Mouse (Mus musculus): ENCODE data around the gene Minpp1.
"Not testable (repeated sequence)": the region's sequence is repeated elsewhere in the genome, so short reads cannot be mapped to it uniquely, and the experiment has no call there.

Minpp1 gene

DNA sequence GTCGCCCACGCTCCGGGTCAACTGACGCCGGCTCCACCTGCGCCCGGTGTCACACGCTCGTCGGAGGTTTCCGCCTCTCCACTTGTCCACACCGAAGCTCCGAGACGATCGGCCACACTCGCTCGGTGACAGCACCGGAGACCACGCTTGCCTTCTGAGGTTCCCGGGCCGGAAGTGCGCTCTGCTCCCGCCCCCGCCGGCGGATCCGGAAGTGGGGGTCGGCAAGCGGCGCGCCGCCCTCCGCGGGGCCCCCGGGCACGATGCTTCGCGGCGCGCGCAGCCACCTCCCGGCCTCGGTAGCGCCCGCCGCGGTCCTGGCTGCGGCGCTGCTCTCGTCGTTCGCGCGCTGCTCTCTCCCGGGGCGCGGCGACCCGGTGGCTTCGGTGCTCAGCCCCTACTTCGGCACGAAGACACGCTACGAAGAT is at the start of gene Minpp1:
TSS of gene Minpp1 (plus strand) at position 89 of the 425 bp plus-strand sequence.
- in situ Hi-C loops (cut with MseI, MboI), result no loop called here

- in situ Hi-C loops (cut with MseI, MboI), result no loop called here
Observed at GRCm38 (mm10) chr19:32439356-32439755, 46.2 kb upstream of the Minpp1 start.

- in situ Hi-C loops (cut with MseI, MboI), result no loop called here
Observed at GRCm38 (mm10) chr19:32441568-32441967, 44.0 kb upstream of the Minpp1 start.

DNA sequence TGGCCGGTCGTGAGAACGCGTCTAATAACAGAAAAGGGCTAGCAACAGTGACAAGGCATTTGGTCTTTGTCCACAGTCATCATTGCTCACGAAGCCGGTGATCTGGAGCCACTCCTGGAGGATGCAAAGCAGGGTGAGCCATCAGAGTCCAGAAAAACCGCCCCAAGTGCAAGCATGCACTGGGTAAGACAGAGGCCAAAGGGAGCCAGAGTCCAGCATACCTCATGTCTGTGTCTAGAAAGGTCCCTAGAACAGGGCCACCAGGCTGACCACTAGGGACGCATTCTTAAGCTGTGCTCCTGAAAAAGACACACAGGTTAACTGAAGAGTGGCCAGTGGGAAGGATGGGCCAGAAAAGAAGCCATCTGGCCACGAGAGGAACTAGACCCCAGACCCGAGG is 36.6 kb upstream of the Minpp1 start:
- in situ Hi-C loops (cut with MseI, MboI), result no loop called here

GRCm38 (mm10) chr19:32452231-32452630 is 33.3 kb upstream of the Minpp1 start:
- in situ Hi-C loops (cut with MseI, MboI), result no loop called here

DNA sequence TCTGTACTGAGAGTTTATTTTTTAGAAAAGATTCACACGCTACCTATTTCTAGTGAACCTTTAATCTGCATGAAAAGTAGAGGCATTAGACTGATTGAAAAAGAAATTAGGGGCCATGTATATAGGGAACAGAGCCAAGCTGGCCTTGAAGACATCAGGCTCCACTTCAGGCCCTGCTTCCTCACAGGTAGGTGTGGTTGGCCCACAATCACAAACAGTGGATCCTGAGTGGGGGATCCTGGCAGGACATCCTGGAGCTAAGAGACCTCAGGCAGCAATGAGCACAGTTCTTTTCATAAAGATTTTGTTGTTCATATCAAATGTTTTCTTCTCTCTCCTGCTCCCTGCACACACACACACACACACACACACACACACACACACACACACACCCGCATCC is 28.8 kb upstream of the Minpp1 start:
- in situ Hi-C loops (cut with MseI, MboI), result no loop called here

DNA sequence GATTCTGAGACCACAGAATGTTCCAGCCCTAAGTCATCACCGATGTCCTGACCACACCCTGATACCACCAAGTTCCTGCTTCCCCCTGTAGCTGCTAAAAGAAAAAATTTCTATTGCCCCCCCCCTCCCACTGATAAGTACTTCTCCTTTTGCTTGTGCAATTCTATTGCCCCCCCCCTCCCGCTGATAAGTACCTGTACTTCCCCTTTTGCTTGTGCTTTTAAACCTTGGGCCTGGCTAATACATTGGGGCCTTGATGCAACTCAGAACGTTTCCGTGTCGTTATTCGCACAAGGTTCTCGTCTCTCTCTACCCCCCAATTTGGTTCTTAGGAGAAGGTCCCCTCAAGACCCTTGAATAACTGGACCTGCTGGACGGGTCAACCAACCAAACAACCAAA is 27.9 kb upstream of the Minpp1 start:
- in situ Hi-C loops (cut with MseI, MboI), result not testable (repeated sequence)

- in situ Hi-C loops (cut with MseI, MboI), result no loop called here
Observed at GRCm38 (mm10) chr19:32463037-32463436, 22.5 kb upstream of the Minpp1 start.

- in situ Hi-C loops (cut with MseI, MboI), result no loop called here
Observed at GRCm38 (mm10) chr19:32465228-32465627, 20.3 kb upstream of the Minpp1 start.

DNA sequence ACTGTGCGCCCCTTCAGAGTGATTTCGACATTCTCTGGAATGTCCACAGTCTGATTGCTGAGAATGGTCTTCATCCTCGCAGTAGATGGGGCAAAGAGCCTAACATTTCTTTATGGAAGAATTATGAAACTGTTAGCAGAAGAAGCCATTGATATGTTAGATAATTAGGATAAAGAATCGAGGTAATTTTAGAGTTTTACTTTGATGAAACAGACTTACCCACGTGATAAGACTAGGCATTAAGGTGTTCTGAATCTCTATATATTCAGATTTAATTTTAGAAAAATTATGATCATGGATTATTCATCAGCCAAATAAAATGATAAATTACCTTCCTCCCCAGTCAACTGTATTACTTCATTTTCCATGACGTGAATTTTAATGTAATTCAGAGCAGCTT is 19.1 kb upstream of the Minpp1 start, which contains the start of gene Rpl9-ps6:
TSS of gene Rpl9-ps6 (minus strand) at position 101 of the 400 bp plus-strand sequence.
- in situ Hi-C loops (cut with MseI, MboI), result no loop called here

GRCm38 (mm10) chr19:32467325-32467724 is 18.2 kb upstream of the Minpp1 start:
- in situ Hi-C loops (cut with MseI, MboI), result no loop called here

GRCm38 (mm10) chr19:32470059-32470497 is 15.5 kb upstream of the Minpp1 start:
- in situ Hi-C loops (cut with MseI, MboI), result no loop called here

DNA sequence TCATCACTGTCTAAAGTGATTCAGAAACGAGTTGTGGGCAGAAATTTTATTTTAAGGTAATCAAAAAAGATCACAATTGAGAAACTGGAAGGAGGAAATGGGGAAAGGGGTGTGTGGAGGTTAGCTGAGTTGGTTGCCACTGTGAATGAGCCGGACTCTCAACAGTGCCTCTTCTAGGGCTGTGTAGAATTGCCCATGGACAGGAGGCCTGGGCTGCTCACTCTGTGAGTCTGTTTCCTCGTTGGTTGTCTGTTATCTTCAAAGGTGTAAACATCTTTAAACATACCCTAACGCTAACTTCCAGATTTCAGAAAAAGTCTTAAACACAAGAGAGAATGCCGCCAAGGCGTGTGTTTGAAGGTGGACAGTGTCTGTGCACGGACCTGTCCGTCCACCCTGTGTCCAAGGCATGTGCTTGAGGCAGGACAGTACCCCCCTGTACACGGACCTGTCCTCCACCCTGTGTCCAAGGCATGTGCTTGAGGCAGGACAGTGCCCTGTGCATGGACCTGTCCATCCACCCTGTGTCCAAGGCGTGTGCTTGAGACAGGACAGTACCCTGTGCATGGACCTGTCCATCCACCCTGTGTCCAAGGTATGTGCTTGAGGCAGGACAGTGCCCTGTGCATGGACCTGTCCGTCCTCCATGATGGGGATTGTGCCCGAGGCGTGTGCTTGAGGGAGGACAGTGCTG is 14.9 kb upstream of the Minpp1 start:
- in situ Hi-C loops (cut with MseI, MboI), result no loop called here

DNA sequence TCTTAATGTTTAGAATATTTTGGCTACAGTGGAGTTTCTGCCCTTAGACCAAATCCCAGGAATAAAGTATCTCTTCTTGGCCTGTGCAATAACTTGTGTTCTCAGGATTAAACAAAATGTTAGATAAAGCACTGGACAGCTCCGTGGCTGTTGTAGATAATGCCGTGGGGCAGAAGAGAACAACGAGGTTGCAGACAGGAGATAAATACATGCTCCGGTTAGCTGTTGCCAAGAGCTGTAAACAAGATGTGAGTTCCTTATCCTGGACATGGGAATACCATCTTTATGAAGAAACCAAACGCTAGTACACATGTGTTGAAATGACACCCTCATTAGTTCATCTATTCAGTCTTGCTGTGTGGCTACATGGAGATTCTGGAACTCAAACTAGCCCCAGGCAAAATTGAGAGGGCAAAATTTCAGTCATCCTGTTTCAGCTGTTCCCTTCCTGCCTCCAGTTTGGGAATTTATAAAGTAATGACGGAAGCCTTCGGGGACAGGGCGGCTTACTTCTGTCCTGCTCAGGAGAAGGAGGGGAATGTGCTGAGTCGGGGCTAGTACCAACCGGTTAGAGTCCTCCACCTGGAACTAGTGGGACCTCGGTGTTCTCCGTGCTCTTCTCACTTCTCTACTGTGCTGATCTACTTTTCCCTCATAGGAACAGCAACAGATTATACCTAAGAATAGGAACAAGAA is 9.4 kb upstream of the Minpp1 start:
- in situ Hi-C loops (cut with MseI, MboI), result no loop called here

DNA sequence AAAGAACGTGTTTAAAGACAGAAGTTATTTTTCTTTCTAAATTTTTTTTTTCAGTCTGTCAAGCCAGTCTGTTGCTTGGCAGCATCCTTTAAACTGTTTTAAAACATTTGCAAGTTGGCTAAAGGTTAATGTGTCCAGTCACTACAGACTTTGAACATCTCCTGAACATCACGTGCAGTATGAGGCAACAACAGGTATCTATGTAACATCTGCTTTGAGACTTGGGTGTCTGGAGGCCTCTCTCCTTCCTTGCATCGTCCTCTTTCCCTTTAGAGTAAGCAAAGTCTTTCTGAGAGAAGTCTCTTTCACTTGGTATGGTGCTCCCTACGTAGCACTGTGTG is 8.9 kb upstream of the Minpp1 start:
- in situ Hi-C loops (cut with MseI, MboI), result no loop called here

DNA sequence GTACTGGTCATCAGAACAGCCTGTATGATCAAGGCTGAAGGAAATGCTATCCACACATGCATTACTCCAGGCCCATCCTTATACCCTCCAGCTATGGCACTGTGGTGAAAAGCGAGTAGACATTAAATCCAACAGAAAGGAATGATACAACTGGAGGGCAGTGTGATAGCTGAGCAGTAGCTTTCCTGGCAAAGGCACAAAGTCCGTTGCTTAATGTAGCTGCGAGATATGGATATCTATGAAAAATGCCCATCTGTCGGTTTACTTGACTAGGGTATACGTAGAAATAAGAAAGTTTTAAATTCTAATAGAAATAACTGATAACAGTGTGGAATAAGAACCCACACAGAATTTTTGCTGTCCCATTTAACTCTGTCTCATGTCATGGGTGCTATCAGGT is 5.3 kb upstream of the Minpp1 start:
- in situ Hi-C loops (cut with MseI, MboI), result no loop called here

DNA sequence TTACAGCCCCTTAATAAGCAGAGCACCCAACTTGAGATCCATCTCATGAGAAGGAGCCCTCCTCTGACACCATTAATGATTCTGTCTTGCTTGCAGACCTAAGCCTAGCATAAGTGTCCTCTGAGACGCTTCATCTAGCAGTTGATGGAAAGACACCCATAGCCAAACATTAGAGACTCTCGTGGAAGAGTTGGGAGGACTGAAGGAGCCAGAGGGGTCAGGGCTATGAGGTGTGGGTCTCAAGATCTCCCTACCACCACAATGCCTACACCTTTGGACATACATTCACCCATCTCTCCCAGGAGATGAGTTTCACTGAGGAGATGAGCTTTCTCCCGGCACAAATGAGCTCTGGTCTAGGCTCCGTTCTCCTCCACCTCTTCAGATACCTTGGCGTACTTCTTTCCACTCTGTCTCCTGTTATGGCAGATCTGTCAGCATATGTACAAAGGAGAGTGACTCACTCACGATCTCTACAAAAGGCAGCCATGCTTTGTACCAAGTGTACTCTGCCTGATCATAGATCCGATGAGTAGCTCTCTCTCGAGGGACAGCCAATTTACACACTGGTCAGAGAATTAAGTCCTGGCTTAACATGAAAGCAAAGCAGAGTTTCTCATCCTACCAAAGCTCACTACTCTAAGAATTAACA is 4.7 kb upstream of the Minpp1 start:
- in situ Hi-C loops (cut with MseI, MboI), result no loop called here

- in situ Hi-C loops (cut with MseI, MboI), result no loop called here
Observed at GRCm38 (mm10) chr19:32481511-32481910, 4.1 kb upstream of the Minpp1 start.

- in situ Hi-C loops (cut with MseI, MboI), result no loop called here
Observed at GRCm38 (mm10) chr19:32484941-32485660, 468 bp upstream of the Minpp1 start.

DNA sequence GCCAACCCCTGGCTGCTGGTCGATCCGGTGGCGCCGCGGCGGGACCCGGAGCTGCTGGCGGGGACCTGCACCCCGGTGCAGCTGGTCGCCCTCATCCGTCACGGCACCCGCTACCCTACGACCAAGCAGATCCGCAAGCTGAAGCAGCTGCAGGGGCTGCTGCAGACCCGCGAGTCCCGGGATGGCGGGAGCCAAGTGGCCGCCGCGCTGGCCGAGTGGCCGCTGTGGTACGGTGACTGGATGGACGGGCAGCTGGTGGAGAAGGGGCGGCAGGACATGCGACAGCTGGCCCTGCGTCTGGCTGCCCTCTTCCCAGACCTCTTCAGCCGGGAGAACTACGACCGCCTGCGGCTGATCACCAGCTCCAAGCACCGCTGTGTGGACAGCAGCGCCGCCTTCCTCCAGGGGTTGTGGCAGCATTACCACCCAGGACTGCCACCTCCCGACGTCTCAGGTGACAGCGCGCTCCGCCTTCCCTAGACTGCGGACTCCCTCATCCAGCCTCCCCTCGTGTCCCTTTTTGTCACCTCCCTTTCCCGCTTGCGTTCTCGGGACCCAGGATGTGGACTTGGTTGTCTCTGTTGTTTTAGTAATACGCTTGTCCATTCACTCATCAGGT is 646 bp downstream of the Minpp1 start:
- in situ Hi-C loops (cut with MseI, MboI), result not testable (repeated sequence)

DNA sequence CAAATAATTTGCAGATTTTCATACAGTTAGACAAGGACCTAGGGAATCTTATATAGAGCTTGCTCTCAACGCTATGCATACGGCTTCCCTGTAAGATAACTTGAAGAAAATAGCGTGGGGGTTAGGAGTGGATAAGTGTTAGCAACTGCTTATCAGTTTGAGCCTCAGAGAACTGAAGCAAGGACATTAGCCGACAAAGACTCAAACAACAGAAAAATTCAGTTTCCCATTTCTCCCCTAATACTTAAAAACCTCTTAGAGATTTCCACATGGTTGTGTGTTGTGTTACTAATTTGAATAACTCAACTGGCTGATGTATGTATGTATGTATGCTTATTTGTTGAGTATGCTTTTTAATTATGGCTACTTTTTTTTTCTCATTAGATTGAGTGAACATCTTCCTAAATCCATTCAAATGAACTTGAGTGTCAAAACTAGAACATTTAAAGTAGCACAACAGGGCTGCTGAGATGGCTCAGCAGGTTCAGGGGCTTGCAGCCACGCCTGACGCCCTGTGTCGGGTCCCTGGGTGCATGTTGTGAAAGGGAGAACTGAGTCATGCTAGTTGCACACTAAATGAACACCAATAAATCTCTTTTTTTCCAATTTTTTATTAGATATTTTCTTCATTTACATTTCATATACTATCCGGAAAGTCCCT is 2.2 kb downstream of the Minpp1 start:
- in situ Hi-C loops (cut with MseI, MboI), result no loop called here
